Mouse (Mus musculus): ENCODE measurements around the gene Tmem82. TPM values are rescaled to one million over a fixed set of nuclear protein-coding genes. Genes with fewer than 3 reads are reported as not detected.

Gene Tmem82
- total RNA-seq, 2 experiments from 2014 or later: 0.44 to 0.45 TPM

- no peak for DNase-seq (ENCODE audit: extremely low spot score in 1 of 2, low spot score in 1 of 2)
These were observed 23.8 kb upstream of the Tmem82 start for GRCm38 (mm10) chr4:141641961-141642811.

- no peak for DNase-seq (ENCODE audit: extremely low spot score in 1 of 2, low spot score in 1 of 2)
These were observed 22.9 kb upstream of the Tmem82 start for GRCm38 (mm10) chr4:141641353-141641771.

- no peak for DNase-seq (ENCODE audit: extremely low spot score in 1 of 2, low spot score in 1 of 2)
These were observed 21.0 kb upstream of the Tmem82 start for GRCm38 (mm10) chr4:141639474-141639873.

GRCm38 (mm10) chr4:141636693-141637092, 18.3 kb upstream of the Tmem82 start:
- DNase-seq (ENCODE audit: extremely low spot score in 1 of 2, low spot score in 1 of 2): no peak

- DNase-seq (ENCODE audit: extremely low spot score in 1 of 2, low spot score in 1 of 2): no peak
These were observed 17.6 kb upstream of the Tmem82 start for GRCm38 (mm10) chr4:141635991-141636390.

- DNase-seq (ENCODE audit: extremely low spot score in 1 of 2, low spot score in 1 of 2): no peak
These were observed 13.9 kb upstream of the Tmem82 start for GRCm38 (mm10) chr4:141632111-141632873.

- DNase-seq (ENCODE audit: extremely low spot score in 1 of 2, low spot score in 1 of 2): no peak
These were observed 12.8 kb upstream of the Tmem82 start for GRCm38 (mm10) chr4:141631250-141631649.

GRCm38 (mm10) chr4:141630021-141630420, 11.6 kb upstream of the Tmem82 start:
- DNase-seq (ENCODE audit: extremely low spot score in 1 of 2, low spot score in 1 of 2): no peak

GRCm38 (mm10) chr4:141628661-141629060, 10.2 kb upstream of the Tmem82 start:
- DNase-seq (ENCODE audit: extremely low spot score in 1 of 2, low spot score in 1 of 2): no peak

- DNase-seq (ENCODE audit: extremely low spot score in 1 of 2, low spot score in 1 of 2): no peak
These were observed 9.1 kb upstream of the Tmem82 start for GRCm38 (mm10) chr4:141627502-141627901.

GRCm38 (mm10) chr4:141625774-141626550, 7.5 kb upstream of the Tmem82 start:
- DNase-seq (ENCODE audit: extremely low spot score in 1 of 2, low spot score in 1 of 2): no peak

- DNase-seq (ENCODE audit: extremely low spot score in 1 of 2, low spot score in 1 of 2): peak in 1 of 2 experiments; percentile 33
These were observed 6.7 kb upstream of the Tmem82 start for GRCm38 (mm10) chr4:141624983-141625773.

- no peak for DNase-seq (ENCODE audit: extremely low spot score in 1 of 2, low spot score in 1 of 2)
These were observed 5.7 kb upstream of the Tmem82 start for GRCm38 (mm10) chr4:141624134-141624533.

- no peak for DNase-seq (ENCODE audit: extremely low spot score in 1 of 2, low spot score in 1 of 2)
These were observed 5.2 kb upstream of the Tmem82 start, which contains the start of gene Slc25a34 for GRCm38 (mm10) chr4:141623666-141624065. Slc25a34 (minus strand) TSS chr4:141623821.

GRCm38 (mm10) chr4:141623037-141623436, 4.6 kb upstream of the Tmem82 start:
- no peak for DNase-seq (ENCODE audit: extremely low spot score in 1 of 2, low spot score in 1 of 2)

GRCm38 (mm10) chr4:141622580-141622979, 4.1 kb upstream of the Tmem82 start:
- DNase-seq (ENCODE audit: extremely low spot score in 1 of 2, low spot score in 1 of 2): no peak

GRCm38 (mm10) chr4:141622091-141622490, 3.7 kb upstream of the Tmem82 start:
- no peak for DNase-seq (ENCODE audit: extremely low spot score in 1 of 2, low spot score in 1 of 2)

GRCm38 (mm10) chr4:141621297-141621696, 2.9 kb upstream of the Tmem82 start:
- no peak for DNase-seq (ENCODE audit: extremely low spot score in 1 of 2, low spot score in 1 of 2)

GRCm38 (mm10) chr4:141619299-141619883, 958 bp upstream of the Tmem82 start:
- DNase-seq (ENCODE audit: extremely low spot score in 1 of 2, low spot score in 1 of 2): no peak

All from layer of hippocampus, postnatal 25 days (tissue).